Mouse (Mus musculus) midbrain, embryonic 14.5 days (tissue): ENCODE measurements around the gene Pgbd1. TPM values are rescaled to one million over a fixed set of nuclear protein-coding genes. Genes with fewer than 3 reads are reported as not detected.
A peak's percentile ranks its signal among the peaks of the same experiment; 100 is the strongest.
"Not testable (repeated sequence)": the region's sequence is repeated elsewhere in the genome, so short reads cannot be mapped to it uniquely, and the experiment has no call there.

Experiments
- ATAC-seq: fragments of 200-750 bp; cut with Nextera tagmentation; 2 replicates; pipeline ENCODE4 v1.8.0; 2017; ENCODE audit warnings: moderate number of reproducible peaks, moderate library complexity; ENCODE audit not compliant: low FRiP score, low TSS enrichment
- DNase-seq: peaks from one replicate; pipeline ENCODE4 v3.0.0-alpha.2; 2015
- H3K27ac ChIP-seq: fragments of 300-500 bp; sonication (generic); replicated peaks from 2 replicates; pipeline ENCODE4 v1.5.1; 2014; ENCODE audit warnings: mild to moderate bottlenecking, low read depth, low read length, moderate library complexity
- H3K27me3 ChIP-seq: fragments of 300-500 bp; sonication (generic); 2 replicates; pipeline ENCODE4 v1.6.1; 2014; ENCODE audit warnings: low read length, control low read depth, mixed read lengths; ENCODE audit not compliant: control insufficient read depth, insufficient read depth
- H3K36me3 ChIP-seq: fragments of 300-500 bp; sonication (generic); 2 replicates; pipeline ENCODE4 v1.6.1; 2014; ENCODE audit warnings: low read length, control low read depth; ENCODE audit not compliant: control insufficient read depth, insufficient read depth
- H3K4me1 ChIP-seq: fragments of 300-500 bp; sonication (generic); 2 replicates; pipeline ENCODE4 v1.6.1; 2014; ENCODE audit warnings: mild to moderate bottlenecking, antibody characterized with exemption, low read length, control low read depth; ENCODE audit not compliant: control insufficient read depth, insufficient read depth
- H3K4me2 ChIP-seq: fragments of 300-500 bp; sonication (generic); 2 replicates; pipeline ENCODE4 v1.6.1; 2014; ENCODE audit warnings: mild to moderate bottlenecking, low read length, moderate library complexity
- H3K4me3 ChIP-seq: fragments of 300-500 bp; sonication (generic); replicated peaks from 2 replicates; pipeline ENCODE4 v1.5.1; 2014; ENCODE audit warnings: low read depth, low read length
- H3K9ac ChIP-seq: fragments of 300-500 bp; sonication (generic); replicated peaks from 2 replicates; pipeline ENCODE4 v1.6.1; 2014; ENCODE audit warnings: mild to moderate bottlenecking, low read length, moderate library complexity
- H3K9me3 ChIP-seq: fragments of 300-500 bp; sonication (generic); 2 replicates; pipeline ENCODE4 v1.6.1; 2016; ENCODE audit warnings: low read length, control low read depth, mixed read lengths; ENCODE audit not compliant: control insufficient read depth
- WGBS: fragments of 180-500 bp; shearing (Covaris S2); extraction: QIAGEN DNeasy Blood & Tissue Kit; methylation state at CpG from one replicate; pipeline ENCODE4 v1.1.7; 2014; 5-methylcytosine and 5-hydroxymethylcytosine counted together
- polyA plus RNA-seq: library from polyadenylated mRNA; unstranded; fragments of >200 nt; fragmentation: Nextera tagmentation; extraction: Ambion mirVana; gene quantifications from 2 replicates; pipeline ENCODE4 v1.2.1, GENCODE M21; 2014

Pgbd1 gene
- polyA plus RNA-seq, 1 experiment from 2014 or later, result 5.2 TPM

DNA sequence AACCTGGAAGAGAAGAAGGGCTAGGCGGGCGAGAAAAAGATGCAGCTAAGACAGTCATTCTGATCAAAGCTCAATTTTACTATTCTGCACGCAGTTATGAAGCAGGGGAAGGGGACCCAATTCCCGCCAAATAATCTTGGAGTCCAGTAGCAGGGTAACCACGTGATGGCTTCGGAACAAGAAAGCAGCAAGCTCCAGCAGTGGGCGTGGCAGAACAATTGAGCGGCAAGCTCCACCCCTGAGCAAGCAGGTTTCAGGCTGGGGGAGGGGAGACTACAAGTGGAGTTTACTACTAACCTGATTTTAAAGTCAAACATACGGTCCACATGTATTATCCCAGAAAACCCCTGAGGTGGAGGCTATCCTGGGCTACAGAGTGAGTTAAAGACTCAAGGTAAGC is 21.7 kb upstream of the Pgbd1 start:
- H3K4me1 ChIP-seq, H3K9me3 ChIP-seq, DNase-seq, H3K36me3 ChIP-seq, ATAC-seq, H3K4me3 ChIP-seq, H3K27ac ChIP-seq, H3K4me2 ChIP-seq, H3K9ac ChIP-seq, H3K27me3 ChIP-seq: not testable (repeated sequence)
- 57% methylated on average over 9 of the region's 9 CpGs for WGBS

- Histone ChIP-seq H3K27ac (no peak overlapping the region), H3K4me2 (no peak overlapping the region), H3K4me3 (no peak overlapping the region), H3K9ac (no peak overlapping the region), H3K9me3 (no peaks in the 10 kb centered on the region), H3K36me3 (no peaks in the 10 kb centered on the region), H3K4me1 (peaks cover 11% of the 10 kb centered on the region), H3K27me3 (no peaks in the 10 kb centered on the region)
- WGBS, result 10% methylated on average over 4 of the region's 4 CpGs
- ATAC-seq (no peak), DNase-seq (no peak)
Measured at GRCm38 (mm10) chr13:21456347-21456746, 15.5 kb upstream of the Pgbd1 start.

GRCm38 (mm10) chr13:21454133-21454532 is 13.3 kb upstream of the Pgbd1 start:
- WGBS, result 86% methylated on average over 3 of the region's 3 CpGs
- Histone ChIP-seq H3K4me3 (no peak overlapping the region; the same call in 1 of the 2 replicates), H3K4me1 (peaks cover 11% of the 10 kb centered on the region), H3K4me2 (peak overlapping the region; percentile 63; the same call in 1 of the 2 replicates), H3K9ac (no peak overlapping the region), H3K27me3 (no peaks in the 10 kb centered on the region), H3K27ac (no peak overlapping the region), H3K9me3 (no peaks in the 10 kb centered on the region), H3K36me3 (peaks cover 2% of the 10 kb centered on the region; the same call in 1 of the 2 replicates)
- no peak for DNase-seq
- no peak for ATAC-seq

- H3K4me2 ChIP-seq, result peak within 1 kb of the TSS; percentile 63
- H3K27me3 ChIP-seq, result no peaks in the 10 kb centered on the region
- H3K36me3 ChIP-seq, result peaks cover 8% of the 10 kb centered on the region; the same call in 1 of the 2 replicates
- no peaks in the 10 kb centered on the region for H3K9me3 ChIP-seq
- ATAC-seq (peak; percentile 85), DNase-seq (peak; percentile 91)
- H3K4me1 ChIP-seq, result peaks cover 11% of the 10 kb centered on the region
- 0% methylated on average over 23 of the region's 23 CpGs for WGBS
- peak within 1 kb of the TSS; percentile 76 for H3K27ac ChIP-seq
- peak within 1 kb of the TSS; percentile 71 for H3K4me3 ChIP-seq
- peak within 1 kb of the TSS; percentile 65 for H3K9ac ChIP-seq
Measured at GRCm38 (mm10) chr13:21453449-21453848, 12.6 kb upstream of the Pgbd1 start, which contains the start of gene Zscan26. Zscan26 (minus strand) TSS chr13:21453730.

DNA sequence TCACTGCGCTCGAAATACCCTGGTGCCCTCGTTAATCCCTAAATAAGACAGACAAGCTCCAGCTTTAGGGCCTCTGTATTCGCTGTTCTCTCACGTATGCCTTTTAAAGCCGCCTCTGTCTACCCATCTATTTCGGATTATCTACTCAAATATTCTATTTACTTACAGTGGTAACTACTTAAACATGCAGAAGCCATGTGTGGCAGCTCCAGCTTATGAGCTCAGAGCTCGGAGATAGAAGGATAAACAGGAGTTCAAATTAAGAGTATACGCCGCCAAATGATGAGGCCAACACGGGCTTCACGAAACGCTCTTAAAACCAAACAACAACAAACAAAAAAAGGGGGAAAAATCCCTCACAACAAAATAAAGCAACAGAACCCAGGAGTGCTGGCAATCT is 12.2 kb upstream of the Pgbd1 start:
- Histone ChIP-seq H3K27ac (peak overlapping the region; percentile 76; the same call in 1 of the 2 replicates), H3K4me2 (peak overlapping the region; percentile 63), H3K9ac (peak overlapping the region; percentile 65), H3K4me1 (peaks cover 11% of the 10 kb centered on the region), H3K9me3 (no peaks in the 10 kb centered on the region), H3K36me3 (peaks cover 12% of the 10 kb centered on the region), H3K27me3 (no peaks in the 10 kb centered on the region), H3K4me3 (peak overlapping the region; percentile 71)
- DNase-seq (peak; percentile 8), ATAC-seq (no peak; the same call in 1 of the 2 replicates)
- WGBS, result 1% methylated on average over 13 of the region's 13 CpGs

- H3K9ac ChIP-seq, result no peak overlapping the region
- H3K36me3 ChIP-seq, result peaks cover 59% of the 10 kb centered on the region
- H3K4me2 ChIP-seq, result no peak overlapping the region
- no peaks in the 10 kb centered on the region for H3K9me3 ChIP-seq
- ATAC-seq, result no peak
- H3K4me1 ChIP-seq, result peaks cover 11% of the 10 kb centered on the region
- no peaks in the 10 kb centered on the region for H3K27me3 ChIP-seq
- WGBS, result 88% methylated on average over 16 of the region's 16 CpGs
- DNase-seq, result no peak
- H3K4me3 ChIP-seq, result no peak overlapping the region
- H3K27ac ChIP-seq, result no peak overlapping the region
Measured at GRCm38 (mm10) chr13:21447856-21448614, 7.2 kb upstream of the Pgbd1 start.

DNA sequence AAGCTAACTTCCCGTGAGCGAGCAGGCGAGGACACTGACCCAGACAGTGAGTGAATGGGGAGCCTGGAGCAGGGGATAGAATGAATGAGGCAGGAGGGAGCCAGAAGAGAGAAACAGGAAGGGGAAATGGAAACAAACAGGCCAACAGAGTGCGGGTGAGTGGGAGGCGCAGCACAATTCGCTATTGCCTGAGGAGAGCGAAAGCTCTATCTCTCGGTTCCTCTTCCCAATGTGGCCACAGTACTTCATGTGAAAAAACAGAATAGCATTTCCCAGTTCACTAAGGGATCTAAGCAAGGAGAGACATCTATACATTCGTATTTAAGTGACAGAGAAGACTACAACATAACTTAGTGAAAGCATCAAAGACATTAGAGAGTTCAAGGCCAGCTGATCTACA is 5.9 kb upstream of the Pgbd1 start:
- 90% methylated on average over 9 of the region's 9 CpGs for WGBS
- no peak for DNase-seq
- no peak for ATAC-seq
- no peaks in the 10 kb centered on the region for H3K4me1 ChIP-seq
- no peak overlapping the region for H3K4me2 ChIP-seq
- H3K27me3 ChIP-seq, result no peaks in the 10 kb centered on the region
- H3K9me3 ChIP-seq, result no peaks in the 10 kb centered on the region
- H3K36me3 ChIP-seq, result peaks cover 63% of the 10 kb centered on the region
- H3K27ac ChIP-seq, result no peak overlapping the region
- no peak overlapping the region for H3K4me3 ChIP-seq
- no peak overlapping the region for H3K9ac ChIP-seq

GRCm38 (mm10) chr13:21441207-21441572 is 332 bp upstream of the Pgbd1 start:
- Histone ChIP-seq H3K4me3 (peak overlapping the region; percentile 45), H3K27me3 (no peaks in the 10 kb centered on the region), H3K9ac (peak overlapping the region; percentile 69), H3K9me3 (no peaks in the 10 kb centered on the region), H3K4me2 (peak overlapping the region; percentile 71), H3K36me3 (peaks cover 35% of the 10 kb centered on the region), H3K27ac (peak overlapping the region; percentile 73), H3K4me1 (peaks cover 4% of the 10 kb centered on the region; the same call in 1 of the 2 replicates)
- 16% methylated on average over 10 of the region's 10 CpGs for WGBS
- DNase-seq (no peak), ATAC-seq (peak; percentile 32; the same call in 1 of the 2 replicates)

DNA sequence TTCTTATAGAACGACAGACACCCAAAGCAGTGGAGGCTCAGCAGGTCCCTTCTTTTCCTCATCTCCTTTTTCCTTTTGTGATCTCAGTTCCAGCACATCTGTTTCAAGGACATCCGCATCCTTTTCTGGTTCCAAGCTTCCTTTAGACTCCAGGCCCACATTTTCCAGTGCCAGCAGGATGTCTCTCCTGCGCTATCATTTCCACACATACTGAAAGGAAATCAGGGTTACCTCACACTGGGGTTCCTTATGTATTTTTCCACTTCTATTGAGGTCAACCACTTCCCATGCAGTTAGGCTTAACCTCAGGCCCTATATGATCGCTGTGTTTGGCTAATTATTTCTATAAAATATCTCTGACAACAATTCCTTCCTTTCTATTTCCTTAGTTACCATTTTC is 5.4 kb downstream of the Pgbd1 start:
- WGBS, result 92% methylated on average over 4 of the region's 4 CpGs
- H3K36me3 ChIP-seq, result no peaks in the 10 kb centered on the region
- no peaks in the 10 kb centered on the region for H3K9me3 ChIP-seq
- no peak for DNase-seq
- no peak overlapping the region for H3K4me2 ChIP-seq
- H3K27me3 ChIP-seq, result no peaks in the 10 kb centered on the region
- no peak overlapping the region for H3K9ac ChIP-seq
- H3K27ac ChIP-seq, result no peak overlapping the region
- no peak for ATAC-seq
- no peaks in the 10 kb centered on the region; the same call in 1 of the 2 replicates for H3K4me1 ChIP-seq
- H3K4me3 ChIP-seq, result no peak overlapping the region
